Mouse (Mus musculus): Measurements from ENCODE around the gene Cars2. TPM values are rescaled to one million over a fixed set of nuclear protein-coding genes. Genes with fewer than 3 reads are reported as not detected.

Cars2 gene
- polyA plus RNA-seq, 1 experiment: 19.0 TPM

DNA sequence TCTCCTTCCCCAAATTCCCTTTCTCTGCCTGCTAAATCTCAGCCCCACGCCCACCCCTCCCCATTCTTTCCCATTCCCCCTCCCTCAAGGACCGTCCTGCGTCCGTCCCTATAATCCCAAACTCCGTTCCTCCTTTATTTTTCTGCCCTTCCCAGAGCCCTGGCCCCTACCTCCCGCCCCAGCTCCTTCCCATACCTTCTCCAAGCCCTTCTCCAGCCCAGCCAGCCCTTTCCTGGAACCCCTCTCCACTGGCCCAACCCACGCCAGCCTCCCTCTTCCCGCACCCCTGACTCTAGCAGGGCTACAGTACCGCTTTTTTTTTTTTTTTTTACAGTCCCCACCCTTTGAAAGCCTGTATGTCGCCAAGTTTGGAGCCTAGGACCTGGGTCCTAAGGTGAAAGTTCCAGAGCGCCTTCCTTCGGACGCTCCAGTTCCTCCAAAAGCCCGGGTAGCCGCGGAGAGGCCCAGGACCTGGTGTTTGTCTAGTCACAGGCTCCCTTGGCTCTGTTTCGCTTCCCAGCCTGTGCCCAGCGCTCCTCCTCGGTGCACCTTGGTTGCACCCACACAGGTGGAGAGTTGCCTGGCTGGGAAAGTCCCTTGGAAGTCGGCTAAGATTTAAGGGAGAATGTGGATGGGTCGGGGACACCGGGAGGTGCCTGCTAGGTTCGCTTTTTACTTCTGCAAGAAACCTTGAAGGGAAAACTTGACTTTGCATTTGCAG is 71.6 kb downstream of the Cars2 start:
- no peaks in the 10 kb centered on the region for H3K79me2 ChIP-seq (ENCODE audit: control insufficient read depth, insufficient read depth)

GRCm38 (mm10) chr8:11477811-11478761 is 72.5 kb downstream of the Cars2 start, which contains the start of gene Rab20:
TSS of gene Rab20 (minus strand) at chr8:11478710.
- TF ChIP-seq CEBPB (IDR thresholded peaks at IDR 0.05; ENCODE audit: low read depth) (no peak), FOSL1 (IDR thresholded peaks at IDR 0.05; ENCODE audit: insufficient read depth, low read length, poor library complexity, severe bottlenecking) (no peak), USF1 (IDR thresholded peaks at IDR 0.05; ENCODE audit: low read depth) (peak; percentile 86), CTCF (IDR thresholded peaks at IDR 0.05; ENCODE audit: control insufficient read depth, insufficient read depth, insufficient read length) (no peak)
- no peaks in the 10 kb centered on the region for H3K36me3 ChIP-seq (ENCODE audit: control insufficient read depth, insufficient read depth)
- peak within 1 kb of the TSS; percentile 21 for H3K4me3 ChIP-seq (ENCODE audit: insufficient read depth, poor library complexity, severe bottlenecking)
- no peaks in the 10 kb centered on the region for H3K79me3 ChIP-seq (ENCODE audit: low read depth)
- H3ac ChIP-seq (ENCODE audit: control insufficient read depth, insufficient read length, low read depth): peak within 1 kb of the TSS; percentile 59
- no peaks in the 10 kb centered on the region for H3K79me2 ChIP-seq (ENCODE audit: control insufficient read depth, insufficient read depth)
- H3K27me3 ChIP-seq (ENCODE audit: control insufficient read depth, insufficient read depth, insufficient read length): no peaks in the 10 kb centered on the region

More for the DNA sequence above, 71.6 kb downstream of the Cars2 start:
- no peaks in the 10 kb centered on the region for H3K27me3 ChIP-seq (ENCODE audit: control insufficient read depth, insufficient read depth, insufficient read length)
- no peak overlapping the region for H3K4me3 ChIP-seq (ENCODE audit: insufficient read depth, poor library complexity, severe bottlenecking)
- H3K36me3 ChIP-seq (ENCODE audit: control insufficient read depth, insufficient read depth): no peaks in the 10 kb centered on the region
- TF ChIP-seq CTCF (IDR thresholded peaks at IDR 0.05; ENCODE audit: control insufficient read depth, insufficient read depth, insufficient read length) (no peak), MYOD1 (IDR thresholded peaks at IDR 0.05; ENCODE audit: control insufficient read depth, insufficient read length, low read depth) (no peak), MAX (IDR thresholded peaks at IDR 0.05) (no peak), USF1 (IDR thresholded peaks at IDR 0.05; ENCODE audit: low read depth) (no peak), CEBPB (IDR thresholded peaks at IDR 0.05; ENCODE audit: low read depth) (no peak), FOSL1 (IDR thresholded peaks at IDR 0.05; ENCODE audit: insufficient read depth, low read length, poor library complexity, severe bottlenecking) (no peak), MYOG (IDR thresholded peaks at IDR 0.05; ENCODE audit: control insufficient read depth, extremely low read depth, insufficient read length) (no peak)
- H3ac ChIP-seq (ENCODE audit: control insufficient read depth, insufficient read length, low read depth): no peak overlapping the region
- no peaks in the 10 kb centered on the region for H3K79me3 ChIP-seq (ENCODE audit: low read depth)

- Histone ChIP-seq H3K27me3 (ENCODE audit: control insufficient read depth, insufficient read depth, insufficient read length) (no peaks in the 10 kb centered on the region), H3K79me2 (ENCODE audit: control insufficient read depth, insufficient read depth) (no peaks in the 10 kb centered on the region), H3K4me3 (ENCODE audit: insufficient read depth, poor library complexity, severe bottlenecking) (no peak overlapping the region), H3ac (ENCODE audit: control insufficient read depth, insufficient read length, low read depth) (peak overlapping the region; percentile 20), H3K36me3 (ENCODE audit: control insufficient read depth, insufficient read depth) (no peaks in the 10 kb centered on the region), H3K79me3 (ENCODE audit: low read depth) (no peaks in the 10 kb centered on the region)
- no peak for TF ChIP-seq FOSL1 (IDR thresholded peaks at IDR 0.05; ENCODE audit: insufficient read depth, low read length, poor library complexity, severe bottlenecking)
- no peak for TF ChIP-seq USF1 (IDR thresholded peaks at IDR 0.05; ENCODE audit: low read depth)
- no peak for TF ChIP-seq CTCF (IDR thresholded peaks at IDR 0.05; ENCODE audit: control insufficient read depth, insufficient read depth, insufficient read length)
- TF ChIP-seq MYOD1 (IDR thresholded peaks at IDR 0.05; ENCODE audit: control insufficient read depth, insufficient read length, low read depth): no peak
- no peak for TF ChIP-seq MAX (IDR thresholded peaks at IDR 0.05)
- TF ChIP-seq MYOG (IDR thresholded peaks at IDR 0.05; ENCODE audit: control insufficient read depth, extremely low read depth, insufficient read length): no peak
- no peak for TF ChIP-seq CEBPB (IDR thresholded peaks at IDR 0.05; ENCODE audit: low read depth)
These were observed 73.4 kb downstream of the Cars2 start for GRCm38 (mm10) chr8:11477178-11477553.

GRCm38 (mm10) chr8:11476338-11477177 is 74.0 kb downstream of the Cars2 start:
- Histone ChIP-seq H3K36me3 (ENCODE audit: control insufficient read depth, insufficient read depth) (no peaks in the 10 kb centered on the region), H3K27me3 (ENCODE audit: control insufficient read depth, insufficient read depth, insufficient read length) (no peaks in the 10 kb centered on the region), H3ac (ENCODE audit: control insufficient read depth, insufficient read length, low read depth) (peak overlapping the region; percentile 38), H3K4me3 (ENCODE audit: insufficient read depth, poor library complexity, severe bottlenecking) (no peak overlapping the region), H3K79me2 (ENCODE audit: control insufficient read depth, insufficient read depth) (no peaks in the 10 kb centered on the region), H3K79me3 (ENCODE audit: low read depth) (no peaks in the 10 kb centered on the region)
- TF ChIP-seq USF1 (IDR thresholded peaks at IDR 0.05; ENCODE audit: low read depth): no peak
- TF ChIP-seq CEBPB (IDR thresholded peaks at IDR 0.05; ENCODE audit: low read depth): peak; percentile 28

- H3K27me3 ChIP-seq (ENCODE audit: control insufficient read depth, insufficient read depth, insufficient read length): no peaks in the 10 kb centered on the region
These were observed 74.7 kb downstream of the Cars2 start for GRCm38 (mm10) chr8:11475876-11476275.

More at GRCm38 (mm10) chr8:11475876-11476275, 74.7 kb downstream of the Cars2 start:
- no peaks in the 10 kb centered on the region for H3K79me3 ChIP-seq (ENCODE audit: low read depth)
- no peaks in the 10 kb centered on the region for H3K79me2 ChIP-seq (ENCODE audit: control insufficient read depth, insufficient read depth)
- no peak overlapping the region for H3K4me3 ChIP-seq (ENCODE audit: insufficient read depth, poor library complexity, severe bottlenecking)
- no peak overlapping the region for H3ac ChIP-seq (ENCODE audit: control insufficient read depth, insufficient read length, low read depth)
- H3K36me3 ChIP-seq (ENCODE audit: control insufficient read depth, insufficient read depth): no peaks in the 10 kb centered on the region
- TF ChIP-seq FOSL1 (IDR thresholded peaks at IDR 0.05; ENCODE audit: insufficient read depth, low read length, poor library complexity, severe bottlenecking): no peak
- no peak for TF ChIP-seq CTCF (IDR thresholded peaks at IDR 0.05; ENCODE audit: control insufficient read depth, insufficient read depth, insufficient read length)
- TF ChIP-seq CEBPB (IDR thresholded peaks at IDR 0.05; ENCODE audit: low read depth): no peak
- TF ChIP-seq MYOG (IDR thresholded peaks at IDR 0.05; ENCODE audit: control insufficient read depth, extremely low read depth, insufficient read length): no peak
- no peak for TF ChIP-seq USF1 (IDR thresholded peaks at IDR 0.05; ENCODE audit: low read depth)
- no peak for TF ChIP-seq MYOD1 (IDR thresholded peaks at IDR 0.05; ENCODE audit: control insufficient read depth, insufficient read length, low read depth)
- TF ChIP-seq MAX (IDR thresholded peaks at IDR 0.05): no peak
